Mouse (Mus musculus): ENCODE data around the gene Prkar2b.

GRCm38 (mm10) chr12:32084601-32085000 is 23.5 kb upstream of the Prkar2b start:
- TF ChIP-seq CTCF (conservative IDR thresholded peaks at IDR 0.05; ENCODE audit: low read length) (no peak), POU5F1 (IDR thresholded peaks at IDR 0.05; ENCODE audit: borderline replicate concordance, low read length) (no peak), NANOG (IDR thresholded peaks at IDR 0.05; ENCODE audit: borderline replicate concordance, low read length) (no peak)

All from E14TG2a.4 (cell line).